Mouse (Mus musculus) urinary bladder, postnatal 14 days (tissue): ENCODE results near the gene Rnf222.
"Not testable (repeated sequence)": the region's sequence is repeated elsewhere in the genome, so short reads cannot be mapped to it uniquely, and the experiment has no call there.

Experiments used
- DNase-seq: peaks from one replicate; pipeline ENCODE4 v3.0.0; 2021; ENCODE audit warnings: low spot score

Gene Rnf222

DNA sequence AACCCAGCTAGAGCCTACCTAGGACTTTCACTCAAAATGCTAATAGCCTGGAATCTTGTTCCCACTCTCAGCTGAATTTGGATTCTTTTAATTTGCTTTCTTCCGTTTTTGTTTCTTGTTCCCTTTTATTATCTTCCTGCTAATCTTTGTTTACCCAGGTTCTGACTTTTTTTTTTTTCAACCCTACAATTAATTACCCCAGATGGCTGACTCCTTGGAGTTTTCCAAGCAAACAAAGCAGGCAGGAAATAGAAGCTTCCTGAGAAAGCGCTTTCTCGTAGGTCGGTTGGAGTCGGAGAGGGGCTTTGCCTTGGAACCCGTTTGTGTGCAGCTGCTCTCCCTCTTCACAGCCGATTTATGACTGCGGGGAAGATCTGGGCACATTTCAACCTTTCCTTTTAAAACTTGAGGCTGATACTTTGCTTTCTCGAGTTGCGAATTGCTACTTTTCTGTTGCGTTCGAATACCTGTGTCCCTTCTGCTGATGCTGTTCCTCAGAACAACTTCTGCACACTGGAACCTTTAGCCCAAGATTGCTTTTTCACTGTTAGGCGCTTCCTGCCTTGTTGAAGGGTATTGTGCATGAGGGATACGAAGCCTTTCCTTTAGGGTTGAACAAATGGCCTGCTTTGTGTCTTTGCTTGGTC, 23.3 kb downstream of the Rnf222 start:
- DNase-seq = no peak

DNA sequence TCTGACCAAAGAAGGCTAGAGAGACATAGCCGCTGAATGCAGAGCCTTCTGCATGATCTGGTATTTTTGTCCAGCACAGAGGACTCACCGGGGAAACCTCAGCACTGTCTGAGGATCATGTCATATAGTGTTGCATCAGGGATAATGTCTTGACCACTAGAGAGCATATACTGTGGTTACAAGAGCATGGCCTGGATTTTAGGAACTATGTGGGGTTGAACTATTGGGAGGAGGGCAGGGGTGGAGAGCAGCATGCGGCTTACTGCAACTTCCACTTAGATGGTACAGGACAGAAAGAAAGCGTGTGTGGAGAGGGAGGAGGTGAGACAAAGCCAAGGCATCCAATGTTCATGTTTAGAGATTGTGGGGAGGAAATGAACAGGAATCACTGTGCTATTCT, 26.2 kb downstream of the Rnf222 start:
- DNase-seq = no peak

DNA sequence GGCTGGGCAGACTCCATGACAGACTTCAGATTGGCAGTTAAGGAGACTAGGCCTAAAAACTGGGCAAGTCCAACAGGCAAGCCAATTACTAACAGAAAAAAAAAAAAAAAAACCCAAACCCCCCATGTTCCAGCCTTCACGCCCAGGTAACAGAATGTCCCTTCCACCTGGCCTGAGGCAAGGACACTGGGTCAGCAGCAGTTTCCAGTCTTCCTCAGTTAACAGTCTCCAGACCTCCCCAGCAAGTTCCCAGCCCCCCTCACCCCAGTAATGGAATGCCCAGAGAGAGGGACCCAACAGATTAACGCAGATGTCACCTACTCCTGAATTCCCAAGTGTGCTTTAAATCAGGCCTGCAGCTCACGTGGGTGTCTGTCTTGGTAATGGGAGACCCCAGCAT, 34.8 kb downstream of the Rnf222 start:
- no peak for DNase-seq

DNA sequence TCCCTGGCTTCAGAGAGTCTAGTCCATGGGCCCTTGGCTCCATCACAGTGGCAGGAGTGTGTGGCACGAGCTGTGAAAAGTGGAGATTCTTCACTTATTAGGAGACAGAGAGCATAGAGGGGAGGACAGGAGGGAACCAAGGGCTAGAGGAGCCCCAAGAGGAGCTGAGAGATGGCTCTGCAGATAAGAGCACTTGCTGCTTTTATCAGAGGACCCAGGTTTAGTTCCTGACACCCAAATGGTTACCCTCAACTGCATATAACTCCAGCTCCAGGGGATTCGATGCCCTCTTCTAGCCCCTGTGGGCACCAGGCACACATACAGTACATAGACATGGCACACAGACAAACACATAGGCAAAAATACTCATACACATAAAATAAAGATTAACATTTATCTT, 36.4 kb downstream of the Rnf222 start:
- no peak for DNase-seq

DNA sequence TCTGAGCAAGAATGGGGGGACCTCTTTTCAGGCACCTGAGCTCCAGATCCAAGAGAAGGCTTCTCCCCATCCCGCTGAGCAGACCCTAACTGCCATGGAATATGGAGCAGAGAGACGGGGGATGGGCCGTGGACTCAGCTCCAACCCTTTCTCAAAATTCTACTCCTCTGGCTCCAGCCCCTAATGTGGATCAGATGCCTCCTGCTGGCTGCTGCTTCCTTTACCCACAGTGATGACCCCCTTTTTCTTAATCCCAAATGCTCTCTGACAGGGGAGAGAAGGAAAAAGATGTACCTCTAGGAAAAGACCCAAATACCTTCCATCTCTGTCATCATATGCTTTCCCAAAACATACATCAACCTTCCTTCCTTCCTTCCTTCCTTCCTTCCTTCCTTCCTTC, 38.6 kb downstream of the Rnf222 start, which contains the start of gene Odf4:
Gene Odf4 (minus strand): TSS at position 101 of the 400 bp plus-strand sequence.
- DNase-seq = no peak

DNA sequence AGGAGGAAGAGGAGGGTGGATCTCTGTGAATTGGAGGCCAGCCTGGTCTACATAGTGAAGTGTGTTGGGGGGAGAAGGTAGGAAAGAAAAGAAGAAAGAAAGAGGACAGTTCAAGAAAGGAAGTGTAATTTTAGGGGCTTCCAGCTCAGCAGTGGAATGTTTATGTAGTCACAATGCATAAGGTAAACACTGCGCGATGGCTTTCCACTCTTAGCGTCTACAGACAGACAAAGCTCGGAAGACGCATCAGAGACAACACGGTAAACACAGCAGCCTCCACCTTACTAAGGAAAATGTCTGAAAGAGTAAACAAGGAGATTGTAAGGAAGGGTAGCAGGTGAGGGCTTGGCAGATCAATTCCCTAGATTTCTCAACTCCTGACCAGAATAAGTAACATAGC, 41.6 kb downstream of the Rnf222 start:
- no peak for DNase-seq

DNA sequence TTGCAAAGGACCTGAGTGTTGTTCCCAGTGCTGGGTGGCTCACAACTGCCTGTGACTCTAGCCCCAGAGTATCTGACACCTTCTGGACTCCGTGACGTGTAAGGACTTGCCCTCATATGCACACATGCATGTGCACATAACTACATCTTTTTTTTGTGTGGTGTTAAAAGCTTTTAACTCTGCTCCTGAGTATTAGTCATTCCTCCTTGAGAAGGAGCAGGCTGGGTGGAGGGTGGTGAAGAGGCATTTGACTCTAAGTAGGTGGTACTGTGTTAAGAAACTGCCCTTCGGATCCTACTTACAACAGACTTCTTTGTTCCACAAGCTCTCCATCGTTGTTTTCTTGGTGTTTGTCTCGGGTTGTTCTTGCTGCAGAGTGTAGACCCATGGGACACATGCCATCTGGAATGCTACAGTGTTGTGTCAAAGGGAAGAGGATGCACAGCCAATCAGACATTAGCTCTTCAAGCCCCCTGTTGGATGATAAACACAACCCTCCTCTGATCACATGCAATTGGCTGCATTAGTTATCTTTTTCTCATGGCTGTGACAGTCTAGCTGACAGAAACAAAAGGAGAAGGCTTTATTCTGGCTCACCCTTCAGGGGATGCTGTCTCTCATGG, 45.6 kb downstream of the Rnf222 start:
- no peak for DNase-seq

DNA sequence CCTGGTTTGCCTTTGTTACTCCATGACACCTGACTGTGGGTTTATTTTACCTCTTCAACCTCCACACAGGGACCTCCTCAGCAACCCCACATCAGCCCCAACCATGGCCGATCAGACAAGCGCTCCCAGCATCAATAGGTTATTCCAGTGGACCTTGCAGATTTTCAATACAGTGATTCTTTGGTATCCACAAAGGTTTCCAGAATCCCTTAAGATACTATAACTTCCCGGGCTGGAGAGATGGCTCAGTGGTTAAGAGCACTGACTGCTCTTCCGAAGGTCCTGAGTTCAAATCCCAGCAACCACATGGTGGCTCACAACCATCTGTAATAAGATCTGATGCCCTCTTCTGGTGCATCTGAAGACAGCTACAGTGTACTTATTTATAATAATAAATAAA, 48.6 kb downstream of the Rnf222 start:
- DNase-seq = not testable (repeated sequence)

DNA sequence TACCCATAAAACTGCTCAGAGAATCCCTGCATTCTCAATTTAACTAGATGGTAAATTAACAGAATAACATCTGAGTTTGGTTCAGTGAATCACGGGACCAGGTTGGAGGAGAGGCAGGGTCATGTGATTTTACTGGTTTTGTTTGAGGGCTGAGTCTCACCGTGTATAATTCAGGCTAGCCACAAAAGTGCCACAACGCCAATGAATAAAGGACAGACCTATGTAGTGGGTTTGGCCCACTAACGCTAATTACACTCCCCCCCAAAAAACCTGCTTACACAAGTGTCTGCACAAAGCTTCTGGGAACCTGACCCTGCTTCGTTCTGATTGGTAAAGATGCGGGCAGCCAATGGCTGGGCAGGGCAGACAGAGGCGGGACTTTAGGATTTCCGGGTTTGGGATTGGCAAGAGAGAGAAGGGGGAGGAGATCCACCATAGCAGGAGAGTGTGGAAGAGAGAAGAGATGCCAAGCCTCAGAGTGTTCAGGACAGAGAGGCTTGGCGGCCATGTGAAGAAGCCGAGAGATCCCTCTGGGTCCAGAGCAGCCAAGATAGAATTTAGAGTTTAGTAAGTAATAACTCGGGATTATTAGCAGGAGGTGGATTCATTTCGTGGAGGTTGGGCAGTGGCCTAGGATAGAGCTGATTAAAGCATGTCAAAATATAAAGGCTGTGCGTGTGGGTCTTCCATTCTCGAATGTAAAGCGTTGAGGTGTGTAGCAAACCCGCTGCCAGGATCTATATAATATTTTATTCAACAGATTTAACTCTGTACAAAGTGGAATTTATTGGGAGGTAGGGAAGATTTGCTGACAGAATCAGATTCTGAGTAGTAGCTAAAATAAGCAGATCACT, 51.3 kb downstream of the Rnf222 start:
- peak; percentile 88 for DNase-seq

DNA sequence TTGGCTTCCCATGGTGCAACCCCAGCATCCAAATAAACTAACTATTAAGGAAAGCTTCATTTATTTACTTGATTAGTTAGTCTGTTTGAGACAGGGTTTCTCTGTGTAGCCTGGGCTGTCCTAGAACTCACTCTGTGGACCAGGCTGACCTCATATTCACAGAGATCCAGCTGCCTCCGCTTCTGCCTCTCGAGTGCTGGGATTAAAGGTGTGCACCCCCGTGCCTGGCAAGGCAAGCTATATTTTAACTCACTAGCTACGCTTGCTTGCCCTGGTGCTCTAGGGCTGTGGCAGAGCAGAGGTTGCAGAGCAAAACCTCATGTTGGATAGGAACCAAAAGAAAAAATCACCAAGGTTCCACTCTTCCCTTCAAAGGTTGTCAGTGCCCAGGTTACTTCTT, 52.2 kb downstream of the Rnf222 start:
- DNase-seq = no peak

DNA sequence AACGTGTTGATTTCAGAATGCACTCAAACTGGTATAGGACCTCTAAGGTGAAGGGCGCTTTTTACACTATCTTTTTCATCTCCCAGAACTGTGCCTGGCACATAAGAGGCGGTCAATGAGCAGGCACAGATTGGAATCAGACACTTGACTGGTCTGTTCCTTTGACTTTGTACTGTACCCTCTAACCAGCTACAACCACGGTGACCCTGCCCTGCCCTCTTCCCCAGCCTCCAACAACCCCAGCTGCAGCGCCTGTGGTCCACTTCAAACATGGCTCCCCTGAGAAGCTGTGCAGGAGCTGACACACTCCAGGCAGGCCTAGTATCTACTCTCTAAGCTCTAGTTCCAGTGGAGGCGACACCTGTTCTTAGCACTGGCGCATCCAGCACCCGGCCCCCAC, 54.4 kb downstream of the Rnf222 start:
- DNase-seq = no peak

DNA sequence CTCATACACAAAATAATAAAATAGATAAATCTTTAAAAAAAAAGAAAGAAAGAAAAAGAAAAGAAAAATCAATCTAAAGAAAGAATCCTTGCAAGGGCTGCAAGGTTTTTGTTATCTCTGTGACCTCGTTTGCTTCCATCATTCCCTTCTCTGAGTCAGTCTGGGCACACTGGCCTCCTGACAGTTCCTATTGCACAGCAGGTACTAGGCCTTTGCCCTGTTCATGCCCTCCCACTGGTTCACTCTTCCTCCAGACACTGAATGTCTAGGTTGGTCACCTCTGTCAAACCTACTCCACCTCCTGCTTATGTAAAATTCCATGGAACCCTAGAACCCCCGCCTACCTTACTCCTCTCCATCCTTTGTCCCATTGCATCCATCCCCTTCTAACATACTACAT, 56.9 kb downstream of the Rnf222 start:
- no peak for DNase-seq
